Mouse (Mus musculus) megakaryocyte, embryonic 14.5 days (primary cell): ENCODE measurements at regions not wholly inside any gene's neighbourhood (a gene's known extent, or its start where the extent isn't known, plus 50 kb on each side); places are given as distances from the start of the nearest gene placed in this dataset.

Source experiments
- FLI1 ChIP-seq: IDR thresholded peaks from 2 replicates; pipeline ENCODE4 v1.6.1; 2012; ENCODE audit warnings: low read length, inconsistent platforms, mixed read lengths
- GATA1 ChIP-seq: IDR thresholded peaks from 3 replicates; pipeline ENCODE4 v1.6.1; 2012; ENCODE audit warnings: mixed read lengths, low read length, inconsistent platforms, borderline replicate concordance

DNA sequence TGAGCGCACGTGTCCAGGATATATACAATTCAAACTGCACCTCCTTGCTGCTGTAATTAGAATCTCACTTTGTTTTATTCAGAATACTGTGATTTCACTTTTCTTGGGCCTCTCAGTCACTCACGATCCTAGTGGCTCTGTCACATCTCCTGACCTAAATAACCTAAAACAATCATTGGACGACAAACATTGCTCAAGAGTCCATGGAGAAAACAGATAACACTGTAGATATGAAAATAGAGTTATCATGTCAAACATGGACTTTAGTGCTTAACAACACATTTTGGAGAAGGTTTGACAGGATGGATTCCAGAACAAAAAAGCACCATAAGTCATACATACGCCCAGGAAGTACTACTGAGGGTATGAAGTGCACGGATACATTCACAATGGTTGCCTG lies 461.5 kb downstream of the Dcdc2c start:
- TF ChIP-seq GATA1 (no peak), FLI1 (no peak)
